Mouse (Mus musculus) bone marrow macrophage, adult 2 months (primary cell): Measurements from ENCODE around the gene Upk1a.

Experiments
- CTCF ChIP-seq: IDR thresholded peaks from 2 replicates; pipeline ENCODE4 v1.5.1; 2012; ENCODE audit warnings: low read depth, mild to moderate bottlenecking, low read length, moderate library complexity
- POLR2A ChIP-seq: IDR thresholded peaks from 2 replicates; pipeline ENCODE4 v1.6.1; 2012; ENCODE audit warnings: mild to moderate bottlenecking, low read depth, low read length, borderline replicate concordance

GRCm38 (mm10) chr7:30558656-30559442 is 53.8 kb downstream of the Upk1a start:
- TF ChIP-seq CTCF (no peak), POLR2A (no peak)
